Mouse (Mus musculus): ENCODE data around the gene Dnajc16.

Gene Dnajc16

DNA sequence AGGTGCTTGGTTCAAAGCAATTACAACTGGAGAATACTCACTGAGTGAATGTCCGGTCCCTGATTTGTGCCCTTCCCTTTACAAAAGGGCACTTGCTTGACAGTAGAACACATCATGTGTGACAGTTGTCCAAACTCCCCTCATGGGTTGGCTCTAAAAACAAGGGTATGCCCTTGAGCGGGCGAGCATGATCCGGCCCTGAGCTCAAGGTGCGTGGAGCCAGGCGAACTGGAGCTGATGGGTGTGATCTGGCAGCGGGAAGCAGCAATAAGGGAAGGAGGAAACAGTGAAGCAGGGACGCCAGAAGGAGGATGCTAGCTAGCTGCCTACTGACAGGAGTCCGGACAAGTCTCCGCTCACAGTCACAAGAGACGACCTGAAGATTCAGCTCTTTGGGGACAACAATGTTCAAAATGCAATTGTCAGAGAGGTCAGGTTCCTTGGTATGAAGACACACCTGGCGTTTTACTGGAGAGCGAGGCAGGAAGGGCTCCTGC lies 28.6 kb downstream of the Dnajc16 start:
- no peak for DNase-seq (ENCODE audit: low spot score)

DNA sequence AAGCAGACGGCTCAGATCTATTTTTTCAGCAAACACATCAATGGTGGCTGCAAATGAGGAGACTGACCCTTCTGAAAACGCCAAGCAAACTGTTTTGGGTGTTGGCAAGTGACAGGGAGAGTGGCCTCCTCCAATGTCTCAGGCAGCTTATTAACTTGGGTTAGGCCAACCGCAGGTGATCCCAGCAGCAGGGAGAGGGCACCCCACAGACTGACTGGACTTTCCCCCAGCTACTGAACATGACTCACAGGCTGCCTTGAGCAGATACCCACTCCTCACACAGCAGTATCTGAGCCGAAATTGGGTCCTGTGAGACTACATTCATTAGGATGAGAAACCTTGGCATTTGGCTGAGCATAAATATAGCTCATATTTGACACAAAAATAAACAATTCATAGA lies 29.8 kb downstream of the Dnajc16 start:
- no peak for DNase-seq (ENCODE audit: low spot score)

DNA sequence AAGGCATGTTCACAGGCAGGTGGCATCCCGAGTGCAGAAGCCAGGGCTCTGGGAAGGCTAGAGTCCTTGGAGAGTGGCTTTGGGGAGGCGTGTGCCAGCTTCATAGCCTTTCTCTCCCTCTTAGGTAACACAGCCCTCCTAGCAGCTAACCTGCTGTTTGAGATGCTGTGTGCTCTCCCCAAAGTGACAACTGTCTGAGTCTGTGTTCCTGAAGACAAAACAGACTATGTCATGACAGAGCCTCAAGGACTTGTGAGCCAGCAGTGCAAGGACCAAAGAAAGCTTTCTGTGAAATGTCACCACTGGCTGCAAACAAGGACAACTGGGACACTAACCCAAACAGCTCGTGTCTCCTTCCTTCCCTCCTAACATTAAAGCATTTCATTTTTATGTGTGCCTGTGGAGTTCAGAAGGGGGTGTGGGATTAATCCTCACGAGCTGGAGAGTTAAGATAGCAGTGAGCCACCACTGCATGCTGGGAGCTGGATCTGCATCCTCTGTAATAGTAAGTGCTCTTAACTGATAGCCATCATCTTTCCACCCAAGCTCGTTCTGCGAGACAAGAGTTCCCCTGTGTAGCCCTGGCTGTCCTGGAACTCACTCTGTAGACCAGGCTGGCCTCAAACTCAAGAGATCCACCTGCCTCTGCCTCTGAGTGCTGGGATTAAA lies 31.7 kb downstream of the Dnajc16 start:
- peak; percentile 18 for DNase-seq (ENCODE audit: low spot score)

DNA sequence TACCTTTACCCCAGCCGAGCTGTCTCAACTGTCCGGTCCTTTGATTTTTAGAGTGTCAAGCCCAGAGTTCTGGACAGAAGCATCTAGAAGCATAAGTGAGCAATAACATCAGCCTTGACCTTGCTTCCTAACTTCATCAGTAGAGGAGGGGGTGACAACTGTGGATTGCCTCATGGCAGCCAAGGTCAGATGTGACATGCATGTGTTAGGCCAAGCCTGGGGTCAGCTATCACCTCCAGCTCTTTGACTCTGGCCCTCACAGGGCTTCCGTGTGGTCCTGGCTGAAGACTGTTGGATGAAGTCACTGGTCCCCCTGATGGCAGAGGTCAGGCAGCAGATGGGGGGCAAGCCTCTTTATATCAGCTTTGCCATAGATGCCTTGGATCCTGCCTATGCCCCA lies 33.6 kb downstream of the Dnajc16 start:
- DNase-seq (ENCODE audit: low spot score) = no peak

DNA sequence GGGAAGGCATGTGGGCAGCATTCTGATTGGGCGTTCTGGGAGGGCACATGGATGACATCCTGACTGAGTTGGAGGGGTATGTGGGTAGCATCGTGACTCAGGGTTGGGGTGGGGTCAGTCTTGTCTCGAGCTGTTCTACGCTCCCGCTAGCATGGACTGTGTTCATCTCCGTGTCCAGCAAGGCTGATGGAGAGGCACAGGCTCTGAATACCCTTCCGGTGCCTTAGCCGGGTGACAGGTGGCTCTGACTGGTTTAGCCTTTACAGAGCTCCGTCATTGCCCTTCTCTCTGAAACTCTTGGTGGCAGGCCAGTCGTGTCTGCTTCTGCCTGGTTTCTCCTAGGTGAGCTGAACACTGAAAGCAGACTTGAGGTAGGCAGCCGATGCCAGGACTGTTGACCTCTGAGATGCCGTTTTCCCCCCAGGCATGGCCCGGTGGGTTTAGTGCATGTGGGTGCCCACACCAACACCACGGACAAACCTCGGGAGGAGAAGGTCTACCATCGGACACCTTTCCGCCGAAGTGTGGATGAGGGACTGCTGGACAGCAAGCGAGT lies 35.3 kb downstream of the Dnajc16 start:
- no peak for DNase-seq (ENCODE audit: low spot score)

DNA sequence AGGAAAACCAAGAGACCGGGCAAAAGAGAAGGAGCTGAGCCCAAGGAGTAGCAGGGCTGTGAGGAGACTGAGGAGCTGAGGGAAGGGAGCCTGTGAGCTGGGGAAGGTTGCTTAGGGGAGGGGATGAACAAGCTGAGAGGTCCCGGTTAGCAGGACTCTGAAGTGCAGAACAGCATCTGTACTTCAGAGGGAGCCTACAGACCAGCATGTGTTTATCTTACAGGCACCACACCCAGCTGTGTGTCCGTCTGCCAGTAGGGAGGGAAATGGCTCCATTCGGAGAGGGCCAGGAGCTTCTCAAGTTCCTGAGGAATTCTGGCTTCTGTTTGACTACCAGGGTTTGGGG lies 38.7 kb downstream of the Dnajc16 start:
- DNase-seq (ENCODE audit: low spot score) = peak; percentile 73

DNA sequence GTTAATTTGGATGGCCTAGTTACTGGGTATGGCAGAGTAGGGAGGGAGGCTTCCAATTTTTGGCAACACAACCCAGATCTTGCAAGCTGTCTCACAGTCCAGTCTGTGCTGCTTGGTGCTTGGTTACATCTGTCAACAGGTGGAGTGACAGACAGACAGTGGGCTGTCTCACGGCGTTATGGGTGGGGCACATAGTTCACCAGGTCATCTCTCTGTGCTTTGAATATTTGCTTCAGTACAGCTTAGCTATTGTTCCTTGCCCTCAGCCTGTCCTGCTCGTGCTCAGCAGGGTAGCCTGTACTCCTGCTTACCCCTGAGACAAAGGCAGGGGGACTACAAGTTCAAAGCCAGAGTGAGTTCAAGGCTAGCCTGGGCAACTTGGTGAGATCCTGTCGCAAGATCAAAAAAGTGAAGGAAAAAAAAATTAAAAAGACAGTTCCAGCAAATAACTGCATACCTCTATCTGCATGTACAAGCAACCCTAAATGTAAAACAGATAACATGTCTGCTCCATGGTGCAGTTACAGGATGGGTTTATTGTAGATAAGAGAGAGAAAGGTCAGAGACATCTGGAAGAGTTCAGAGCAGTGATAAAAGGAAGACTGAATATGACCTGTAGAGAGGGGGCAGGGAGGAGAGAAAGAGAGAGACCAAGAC lies 39.2 kb downstream of the Dnajc16 start:
- DNase-seq (ENCODE audit: low spot score) = peak; percentile 47

DNA sequence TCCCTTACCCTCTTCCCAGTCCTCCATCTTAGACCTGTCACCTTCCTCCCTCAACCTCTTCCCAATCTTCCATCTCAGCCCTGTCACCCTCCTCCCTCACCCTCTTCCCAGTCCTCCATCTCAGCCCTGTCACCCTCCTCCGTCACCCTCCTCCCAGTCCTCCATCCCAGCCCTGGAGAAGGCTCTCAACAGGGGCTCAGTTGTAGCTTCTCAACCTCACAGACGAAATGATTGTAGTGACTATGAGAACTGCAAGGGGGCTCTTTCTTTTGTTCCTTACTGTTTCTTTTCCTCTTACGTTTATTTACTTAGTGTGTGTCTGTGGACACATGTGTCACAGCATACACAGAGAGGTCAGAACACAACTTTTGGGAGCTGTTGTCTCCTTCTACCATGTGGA lies 39.9 kb downstream of the Dnajc16 start:
- DNase-seq (ENCODE audit: low spot score) = no peak

DNA sequence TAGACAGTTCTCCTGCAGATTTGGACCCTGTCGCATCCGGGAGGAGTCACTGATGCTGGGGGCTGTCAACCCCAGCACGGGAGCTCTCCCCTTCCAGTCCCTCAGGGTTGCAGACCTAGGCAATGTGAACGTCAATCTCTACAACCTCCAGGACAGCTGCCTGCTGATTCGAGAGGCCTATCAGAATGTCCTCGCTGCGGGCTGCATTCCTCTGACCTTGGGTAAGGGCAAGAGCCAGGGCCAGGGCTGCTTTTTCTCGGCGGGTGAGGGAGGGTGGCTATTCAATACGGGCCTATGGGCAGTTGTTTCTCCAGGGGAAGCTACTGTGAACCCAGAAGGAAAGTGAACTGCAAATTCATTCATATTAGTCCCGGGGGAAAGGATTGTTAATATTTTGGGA lies 41.2 kb downstream of the Dnajc16 start:
- no peak for DNase-seq (ENCODE audit: low spot score)

DNA sequence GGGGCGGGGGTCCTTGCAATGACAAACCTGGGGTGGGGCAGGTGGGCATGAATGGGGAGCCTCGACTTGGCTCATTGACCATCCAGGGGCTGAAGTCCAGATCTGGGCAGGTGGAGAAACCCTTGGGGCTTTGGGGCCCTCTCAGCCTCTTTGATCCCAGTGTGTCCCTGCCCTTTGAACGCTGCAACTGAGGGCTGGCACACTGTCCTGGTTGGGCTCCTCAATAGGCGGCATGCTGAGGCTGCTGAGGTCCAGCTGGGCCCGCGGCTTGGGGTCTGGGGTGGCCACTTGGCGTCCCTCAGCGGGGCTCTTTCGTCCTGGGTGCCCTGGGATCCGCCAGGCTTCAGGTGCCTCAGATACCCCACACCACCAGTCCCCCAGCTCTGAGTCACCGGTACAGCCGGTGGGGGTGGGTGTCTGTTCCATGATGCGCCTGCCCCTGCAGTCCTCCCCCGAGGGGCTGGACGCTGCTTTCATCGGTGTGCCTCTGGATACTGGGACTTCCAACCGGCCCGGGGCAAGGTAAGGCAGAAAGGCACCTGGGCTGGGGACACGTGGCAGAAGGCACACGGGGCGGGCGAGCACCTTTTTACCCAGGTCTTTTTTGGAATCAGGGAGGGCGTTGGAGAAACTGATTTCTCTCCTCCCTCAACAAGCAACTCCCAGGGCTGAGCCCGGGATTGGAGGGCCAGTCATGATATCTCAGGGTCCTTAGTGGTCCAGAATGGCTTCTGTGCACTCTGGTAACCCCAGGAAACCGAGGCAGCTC lies 44.0 kb downstream of the Dnajc16 start, which contains the start of gene Agmat:
Agmat (plus strand) TSS at position 95 of the 769 bp plus-strand sequence.
- DNase-seq (ENCODE audit: low spot score) = no peak

DNA sequence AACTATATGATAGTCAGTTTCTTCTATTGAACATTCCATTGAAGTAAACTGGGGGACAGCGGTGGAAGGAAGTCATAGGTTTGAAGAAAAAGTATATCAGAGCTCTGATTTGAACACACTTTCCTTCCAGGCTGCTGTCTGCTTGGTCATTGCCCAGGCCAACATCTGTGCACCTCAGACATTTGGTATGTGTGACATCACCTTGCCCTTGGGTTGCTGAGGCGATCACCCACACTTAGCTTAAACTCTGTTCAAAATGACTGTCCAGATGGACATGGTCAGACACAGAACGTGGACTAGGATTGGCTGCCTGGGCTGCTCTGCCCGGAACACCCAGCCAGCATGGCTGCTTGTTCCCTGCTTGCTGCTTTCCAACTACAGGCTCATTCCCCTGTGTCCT lies 48.4 kb downstream of the Dnajc16 start:
- no peak for DNase-seq (ENCODE audit: low spot score)

DNA sequence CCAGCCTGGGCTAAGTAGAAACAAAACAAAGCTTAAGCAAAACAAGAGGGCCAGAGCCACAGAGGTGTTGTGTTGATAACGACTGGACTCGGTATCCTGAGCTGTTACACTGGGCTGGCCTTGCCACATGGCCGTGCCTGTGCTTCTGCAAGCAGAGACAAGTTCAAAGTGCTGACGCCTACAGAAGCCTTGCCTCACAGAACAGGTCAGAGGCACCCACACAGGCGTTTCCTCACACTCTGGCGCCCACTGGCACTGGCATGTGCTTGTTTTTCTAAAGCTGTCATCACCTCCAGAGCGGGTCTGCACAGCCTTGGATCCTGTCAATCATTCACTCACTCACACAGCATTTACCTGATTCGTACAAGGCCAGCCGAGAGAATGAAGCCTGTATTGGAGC lies 48.9 kb downstream of the Dnajc16 start:
- DNase-seq (ENCODE audit: low spot score) = no peak

DNA sequence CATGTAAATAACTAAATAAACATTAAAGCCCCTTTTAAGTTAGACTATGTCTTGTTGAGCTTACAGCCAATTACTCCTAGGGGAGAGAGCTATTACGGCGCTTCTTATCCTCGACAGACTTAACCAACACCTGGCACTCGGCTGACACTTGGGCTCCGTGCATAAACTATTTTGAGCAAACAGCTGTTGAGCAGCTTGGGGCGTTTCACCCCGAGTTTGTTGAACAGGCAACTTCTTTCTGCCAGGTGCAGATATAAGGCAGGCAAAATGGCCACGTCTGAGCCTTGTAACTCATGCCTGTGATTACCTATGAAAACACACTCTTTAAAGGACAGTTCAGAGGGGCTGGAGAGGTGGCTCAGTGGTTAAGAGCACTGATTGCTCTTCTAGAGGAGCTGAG lies 52.7 kb downstream of the Dnajc16 start:
- no peak for DNase-seq (ENCODE audit: low spot score)

DNA sequence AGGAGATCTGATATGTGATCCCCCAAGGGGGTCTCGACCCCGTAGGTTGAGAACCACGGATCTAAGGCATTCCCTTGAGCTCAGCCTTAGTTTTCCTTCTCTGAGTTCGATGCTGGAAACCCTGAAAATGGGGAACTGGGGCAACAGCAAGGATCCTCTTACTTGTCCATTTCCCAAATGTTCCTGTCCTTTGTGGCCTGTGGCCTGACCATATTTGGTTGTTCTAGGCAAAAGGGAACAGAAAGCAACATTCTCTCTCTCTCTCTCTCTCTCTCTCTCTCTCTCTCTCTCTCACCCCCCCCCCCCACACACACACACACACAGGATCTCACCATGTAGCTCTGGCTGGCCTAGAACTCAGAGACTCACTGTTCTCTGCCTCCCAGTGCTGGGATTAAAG lies 53.9 kb downstream of the Dnajc16 start:
- DNase-seq (ENCODE audit: low spot score) = no peak

DNA sequence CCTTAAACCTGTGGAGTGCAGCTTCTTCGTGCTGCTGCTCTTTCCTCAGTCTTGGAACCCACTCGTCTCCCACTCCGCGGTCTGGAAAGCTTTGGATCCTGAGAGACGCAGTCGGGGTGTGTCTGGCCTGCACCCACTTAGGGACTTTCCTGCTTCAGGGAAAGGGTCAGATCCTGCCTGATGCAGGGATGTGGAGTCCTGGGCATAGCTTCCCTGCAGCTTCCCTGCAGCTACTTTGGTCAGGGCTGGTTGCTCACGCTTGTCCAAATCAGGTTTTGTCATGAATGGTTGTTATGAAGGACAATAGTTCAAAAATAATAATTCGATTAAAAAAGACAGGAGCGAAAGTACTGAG lies 55.5 kb downstream of the Dnajc16 start:
- DNase-seq (ENCODE audit: low spot score) = no peak

DNA sequence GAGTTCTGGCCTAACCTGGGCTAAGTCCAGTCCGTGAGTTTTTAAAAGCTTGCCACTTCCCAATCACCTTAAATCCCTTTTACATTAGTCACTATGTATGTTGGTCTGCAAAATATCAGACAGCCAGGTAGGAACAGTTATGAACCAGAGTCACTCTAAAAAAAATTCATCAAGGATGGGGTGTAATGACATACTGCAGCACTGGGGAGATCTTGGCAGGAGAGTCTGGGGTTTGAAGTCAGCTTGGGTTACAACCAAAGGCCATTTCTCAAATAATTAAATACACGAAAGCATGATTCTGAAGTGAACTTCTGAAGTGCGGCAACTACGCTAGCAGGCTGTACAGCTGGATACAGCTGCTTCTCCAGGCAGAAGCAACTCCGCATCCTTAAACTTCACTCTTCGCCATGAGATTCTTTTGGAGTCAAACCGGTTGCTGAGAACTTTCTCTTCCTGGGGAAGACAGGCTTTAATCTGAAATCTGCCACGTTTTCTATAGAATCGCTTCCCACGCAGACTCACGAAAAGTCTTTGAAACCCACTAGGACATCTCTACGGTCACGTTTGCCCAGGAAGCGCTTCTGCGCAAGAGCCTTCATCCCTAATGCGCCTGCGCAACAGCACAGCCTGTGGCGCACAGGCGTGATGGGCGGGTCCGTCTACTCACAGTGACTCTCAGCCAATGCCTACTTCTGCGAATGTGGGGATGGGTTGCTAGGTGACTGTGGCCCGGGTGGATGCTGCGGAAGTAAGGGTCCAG lies 56.1 kb downstream of the Dnajc16 start:
- peak; percentile 79 for DNase-seq (ENCODE audit: low spot score)

DNA sequence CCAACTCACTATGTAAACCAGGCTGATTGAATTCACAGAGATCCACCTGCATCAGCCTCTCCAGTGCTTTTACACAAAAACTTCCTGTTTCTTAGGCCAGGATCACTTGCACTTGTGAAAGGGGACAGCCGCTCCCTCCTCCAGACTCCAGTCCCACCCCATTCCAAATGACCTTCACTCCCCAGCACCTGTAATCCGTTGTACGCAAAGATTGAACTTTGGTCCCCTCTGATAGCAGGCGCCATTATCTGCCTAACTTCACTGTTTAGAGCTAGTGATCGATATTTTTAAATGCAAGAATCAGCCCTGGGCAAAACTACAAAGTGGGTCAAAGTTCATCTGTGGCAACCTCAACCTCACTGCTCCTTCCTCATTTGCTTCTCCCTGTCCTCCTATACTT lies 59.0 kb downstream of the Dnajc16 start:
- no peak for DNase-seq (ENCODE audit: low spot score)

DNA sequence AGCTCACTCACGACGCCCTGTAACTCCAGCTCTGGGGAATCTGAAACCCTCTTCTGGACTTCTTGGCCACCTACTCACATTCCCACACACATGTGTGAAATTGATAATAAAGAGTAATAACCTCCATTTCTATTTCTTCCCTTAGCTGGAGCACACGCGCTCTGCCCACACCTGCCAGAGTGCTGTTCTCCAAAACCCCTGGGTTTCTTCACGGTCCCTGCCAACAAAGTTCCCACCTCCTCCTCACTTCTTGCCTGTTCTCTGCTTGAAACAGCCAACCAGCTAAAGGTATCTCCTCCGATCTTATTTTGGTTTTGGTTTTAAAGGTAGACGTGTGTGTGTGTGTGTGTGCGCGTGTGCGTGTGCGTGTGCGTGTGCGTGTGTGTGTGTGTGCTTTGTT lies 60.3 kb downstream of the Dnajc16 start:
- DNase-seq (ENCODE audit: low spot score) = no peak

DNA sequence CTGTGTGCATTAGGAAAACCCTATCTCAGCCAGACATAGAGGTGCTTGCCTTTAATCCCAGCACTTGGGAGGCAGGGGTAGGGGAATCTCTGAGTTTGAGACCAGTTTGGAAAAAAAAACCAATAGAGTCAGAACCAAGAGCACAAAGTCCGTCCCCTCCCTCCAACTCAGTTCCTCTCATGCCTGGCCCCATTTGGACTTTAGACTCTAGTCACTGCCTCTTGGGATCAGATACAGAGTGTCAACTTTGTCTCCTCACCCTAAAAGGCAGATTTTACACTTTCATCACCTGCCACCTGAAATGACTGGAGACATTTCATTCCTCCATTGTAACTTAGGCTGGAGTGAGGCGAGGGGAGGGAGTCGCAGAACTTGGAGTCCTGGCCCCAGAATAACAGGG lies 61.5 kb downstream of the Dnajc16 start:
- DNase-seq (ENCODE audit: low spot score) = no peak

DNA sequence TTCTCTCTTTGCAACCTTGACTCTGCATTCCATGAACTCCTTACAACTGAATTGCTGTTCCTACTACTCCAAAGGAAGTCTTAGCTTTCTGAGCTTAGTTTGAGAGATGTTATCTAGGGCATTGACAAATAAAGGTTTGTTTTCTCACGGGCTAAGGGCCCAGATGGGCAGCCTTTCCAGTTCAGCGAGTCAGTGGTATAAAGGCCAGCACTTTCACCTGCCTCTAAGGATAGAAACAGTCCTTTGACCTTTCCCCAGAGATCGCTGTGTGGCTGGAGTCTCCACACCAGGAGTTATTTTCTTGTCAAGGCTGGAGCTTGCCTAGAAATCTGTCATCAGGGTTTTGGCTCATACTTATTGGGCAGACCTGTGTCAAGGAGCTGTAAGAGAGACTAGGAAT lies 65.0 kb downstream of the Dnajc16 start:
- DNase-seq (ENCODE audit: low spot score) = no peak

DNA sequence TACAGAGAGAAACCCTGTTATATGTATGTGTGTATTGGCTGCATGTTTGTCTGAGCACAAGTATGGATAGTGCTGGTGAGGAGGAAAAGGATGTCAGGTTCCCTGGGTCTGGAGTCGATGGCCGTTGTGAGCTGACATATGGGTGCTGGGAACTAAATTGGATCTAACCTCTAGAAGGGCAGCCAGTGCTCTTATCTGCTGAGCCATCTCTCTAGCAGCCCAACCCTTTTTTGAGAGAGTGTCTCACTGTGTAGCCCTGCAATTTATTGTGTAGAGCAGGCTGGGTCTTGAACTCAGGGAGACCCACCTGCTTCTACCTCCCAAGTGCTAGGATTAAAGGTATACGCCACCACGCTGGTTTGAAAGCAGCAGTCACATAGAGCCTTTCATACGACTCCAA lies 65.5 kb downstream of the Dnajc16 start:
- no peak for DNase-seq (ENCODE audit: low spot score)

DNA sequence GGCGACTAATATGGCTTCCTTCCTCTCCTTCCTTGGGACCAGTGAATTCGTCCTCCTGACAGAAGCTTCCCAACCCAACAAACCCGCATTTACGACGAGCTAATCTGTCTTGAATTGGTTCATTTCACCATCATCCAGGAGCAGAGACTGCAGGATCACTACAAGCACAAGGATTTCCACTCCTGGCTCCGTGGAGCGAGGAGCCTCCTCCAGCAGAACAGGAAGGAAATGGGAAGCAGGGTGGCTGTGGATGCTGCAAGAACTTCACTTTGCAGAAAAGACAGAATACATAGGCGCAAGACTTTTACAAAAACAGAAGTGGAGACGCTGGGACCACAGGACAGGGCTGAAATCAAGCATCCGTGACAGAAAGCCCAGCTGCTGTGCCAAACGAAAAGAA lies 66.1 kb downstream of the Dnajc16 start:
- DNase-seq (ENCODE audit: low spot score) = no peak
